Mouse (Mus musculus) thymus, adult 2 months (tissue): ENCODE results near the gene Hkdc1.

Experiments used
- CTCF ChIP-seq: fragments of 200-500 bp; IDR thresholded peaks from 2 replicates; pipeline ENCODE4 v1.5.1; 2012; ENCODE audit warnings: mild to moderate bottlenecking, control low read depth, low read length, moderate library complexity, borderline replicate concordance; ENCODE audit not compliant: control insufficient read depth, poor library complexity, insufficient read depth; ENCODE audit errors: extremely low read depth
- POLR2A ChIP-seq: fragments of 200-500 bp; IDR thresholded peaks from 2 replicates; pipeline ENCODE4 v1.6.1; 2012; ENCODE audit warnings: mild to moderate bottlenecking, low read length, control low read depth, moderate library complexity; ENCODE audit not compliant: control insufficient read depth, poor library complexity, insufficient read depth; ENCODE audit errors: extremely low read depth

GRCm38 (mm10) chr10:62412906-62413605, 9.2 kb downstream of the Hkdc1 start:
- TF ChIP-seq CTCF (no peak), POLR2A (no peak)
